Mouse (Mus musculus): Measurements from ENCODE around the gene Ddc. TPM values are rescaled to one million over a fixed set of nuclear protein-coding genes. Genes with fewer than 3 reads are reported as not detected.

The Ddc gene
- polyA plus RNA-seq, 1 experiment = 0.48 TPM

DNA sequence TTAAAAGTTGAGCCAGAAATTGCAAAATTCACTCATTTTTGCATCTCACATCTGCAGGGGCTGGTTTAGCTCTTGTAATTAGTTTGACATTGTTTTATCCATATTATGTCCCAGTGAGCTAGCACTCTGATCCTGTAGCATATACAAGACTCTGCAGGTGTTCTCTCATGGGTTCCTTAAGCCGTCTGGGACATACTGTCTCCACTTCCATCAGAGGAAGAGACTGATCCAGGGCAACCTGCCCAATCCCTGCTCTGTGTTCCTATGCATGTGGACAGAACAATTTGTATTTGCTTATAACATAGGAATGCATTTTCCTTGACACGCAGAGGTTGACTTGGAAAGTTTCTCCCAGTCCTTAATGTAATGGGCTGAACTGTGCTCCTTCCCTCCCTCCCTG is 32.8 kb downstream of the Ddc start:
- TF ChIP-seq MAX (IDR thresholded peaks at IDR 0.05) (no peak), USF1 (IDR thresholded peaks at IDR 0.05; ENCODE audit: low read depth) (no peak), MYOG (IDR thresholded peaks at IDR 0.05; ENCODE audit: control insufficient read depth, extremely low read depth, insufficient read length) (no peak), CTCF (IDR thresholded peaks at IDR 0.05; ENCODE audit: control insufficient read depth, insufficient read depth, insufficient read length) (no peak), MYOD1 (IDR thresholded peaks at IDR 0.05; ENCODE audit: control insufficient read depth, insufficient read length, low read depth) (no peak), CEBPB (IDR thresholded peaks at IDR 0.05; ENCODE audit: low read depth) (no peak), FOSL1 (IDR thresholded peaks at IDR 0.05; ENCODE audit: insufficient read depth, low read length, poor library complexity, severe bottlenecking) (no peak)
- Histone ChIP-seq H3K79me3 (ENCODE audit: low read depth) (no peaks in the 10 kb centered on the region), H3ac (ENCODE audit: control insufficient read depth, insufficient read length, low read depth) (no peak overlapping the region), H3K4me3 (ENCODE audit: insufficient read depth, poor library complexity, severe bottlenecking) (no peak overlapping the region), H3K79me2 (ENCODE audit: control insufficient read depth, insufficient read depth) (no peaks in the 10 kb centered on the region), H3K36me3 (ENCODE audit: control insufficient read depth, insufficient read depth) (no peaks in the 10 kb centered on the region), H3K27me3 (ENCODE audit: control insufficient read depth, insufficient read depth, insufficient read length) (no peaks in the 10 kb centered on the region)

DNA sequence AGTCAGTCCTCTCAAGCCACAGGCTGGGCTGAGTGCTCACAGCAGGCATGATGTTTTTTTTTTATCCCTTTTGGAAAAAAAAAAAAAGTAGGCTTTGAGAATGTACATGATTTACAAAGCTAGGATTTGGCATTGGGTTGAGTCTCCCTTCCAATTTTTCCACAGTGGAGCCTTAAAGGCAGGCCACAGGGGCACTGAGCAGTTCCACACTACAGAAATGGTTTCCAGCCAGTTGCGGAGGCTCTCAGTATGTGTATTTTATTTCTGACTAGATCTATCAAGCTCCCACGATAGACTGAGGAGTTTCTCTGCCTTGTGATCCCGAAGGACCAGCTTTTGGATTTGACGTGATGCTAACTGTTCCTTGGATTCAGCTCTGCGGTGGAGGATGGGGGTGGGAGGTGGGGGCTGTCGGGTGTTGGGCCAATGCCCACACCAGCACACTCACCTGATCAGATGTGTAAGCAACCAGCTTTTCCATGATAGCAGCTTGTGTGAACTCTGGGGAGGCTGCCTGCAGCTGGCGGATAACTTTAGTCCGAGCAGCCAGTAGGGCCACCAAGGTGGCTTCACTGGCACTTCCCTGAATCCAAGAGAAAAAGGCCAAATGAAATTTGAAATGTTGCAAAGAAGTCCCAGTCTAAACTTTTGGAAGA is 33.4 kb downstream of the Ddc start:
- TF ChIP-seq CTCF (IDR thresholded peaks at IDR 0.05; ENCODE audit: control insufficient read depth, insufficient read depth, insufficient read length) (no peak), MAX (IDR thresholded peaks at IDR 0.05) (no peak), MYOD1 (IDR thresholded peaks at IDR 0.05; ENCODE audit: control insufficient read depth, insufficient read length, low read depth) (no peak), MYOG (IDR thresholded peaks at IDR 0.05; ENCODE audit: control insufficient read depth, extremely low read depth, insufficient read length) (no peak), FOSL1 (IDR thresholded peaks at IDR 0.05; ENCODE audit: insufficient read depth, low read length, poor library complexity, severe bottlenecking) (no peak), CEBPB (IDR thresholded peaks at IDR 0.05; ENCODE audit: low read depth) (no peak), USF1 (IDR thresholded peaks at IDR 0.05; ENCODE audit: low read depth) (no peak)
- Histone ChIP-seq H3ac (ENCODE audit: control insufficient read depth, insufficient read length, low read depth) (no peak overlapping the region), H3K4me3 (ENCODE audit: insufficient read depth, poor library complexity, severe bottlenecking) (no peak overlapping the region), H3K36me3 (ENCODE audit: control insufficient read depth, insufficient read depth) (no peaks in the 10 kb centered on the region), H3K79me3 (ENCODE audit: low read depth) (no peaks in the 10 kb centered on the region), H3K27me3 (ENCODE audit: control insufficient read depth, insufficient read depth, insufficient read length) (no peaks in the 10 kb centered on the region), H3K79me2 (ENCODE audit: control insufficient read depth, insufficient read depth) (no peaks in the 10 kb centered on the region)

DNA sequence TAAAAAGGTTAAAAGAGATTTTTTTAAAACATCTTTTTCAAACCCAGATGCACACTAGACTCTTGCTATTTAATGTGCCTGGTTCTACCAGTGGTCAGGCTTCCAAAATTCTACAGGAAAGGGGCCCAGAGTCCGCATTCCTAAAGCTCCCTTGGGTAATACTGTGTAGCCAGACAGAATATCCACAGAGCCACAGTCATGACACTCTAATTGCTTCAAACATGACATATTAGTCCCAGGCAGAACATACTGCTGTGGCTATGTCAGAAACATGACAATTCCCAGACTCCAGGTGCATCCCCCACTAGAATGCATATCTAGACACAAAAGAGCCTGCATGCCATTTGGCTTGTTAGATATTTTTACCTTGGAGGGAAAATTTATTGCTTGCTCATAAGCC is 35.4 kb downstream of the Ddc start:
- Histone ChIP-seq H3K79me2 (ENCODE audit: control insufficient read depth, insufficient read depth) (no peaks in the 10 kb centered on the region), H3ac (ENCODE audit: control insufficient read depth, insufficient read length, low read depth) (no peak overlapping the region), H3K36me3 (ENCODE audit: control insufficient read depth, insufficient read depth) (no peaks in the 10 kb centered on the region), H3K4me3 (ENCODE audit: insufficient read depth, poor library complexity, severe bottlenecking) (no peak overlapping the region), H3K27me3 (ENCODE audit: control insufficient read depth, insufficient read depth, insufficient read length) (no peaks in the 10 kb centered on the region), H3K79me3 (ENCODE audit: low read depth) (no peaks in the 10 kb centered on the region)
- TF ChIP-seq FOSL1 (IDR thresholded peaks at IDR 0.05; ENCODE audit: insufficient read depth, low read length, poor library complexity, severe bottlenecking) = no peak
- no peak for TF ChIP-seq USF1 (IDR thresholded peaks at IDR 0.05; ENCODE audit: low read depth)
- no peak for TF ChIP-seq MYOG (IDR thresholded peaks at IDR 0.05; ENCODE audit: control insufficient read depth, extremely low read depth, insufficient read length)
- TF ChIP-seq CEBPB (IDR thresholded peaks at IDR 0.05; ENCODE audit: low read depth) = no peak
- TF ChIP-seq MAX (IDR thresholded peaks at IDR 0.05) = no peak
- TF ChIP-seq CTCF (IDR thresholded peaks at IDR 0.05; ENCODE audit: control insufficient read depth, insufficient read depth, insufficient read length) = no peak
- no peak for TF ChIP-seq MYOD1 (IDR thresholded peaks at IDR 0.05; ENCODE audit: control insufficient read depth, insufficient read length, low read depth)

GRCm38 (mm10) chr11:11856959-11857358 is 41.0 kb downstream of the Ddc start:
- no peaks in the 10 kb centered on the region for H3K79me3 ChIP-seq (ENCODE audit: low read depth)
- no peak overlapping the region for H3K4me3 ChIP-seq (ENCODE audit: insufficient read depth, poor library complexity, severe bottlenecking)
- no peak overlapping the region for H3ac ChIP-seq (ENCODE audit: control insufficient read depth, insufficient read length, low read depth)
- TF ChIP-seq MYOG (IDR thresholded peaks at IDR 0.05; ENCODE audit: control insufficient read depth, extremely low read depth, insufficient read length) (no peak), MAX (IDR thresholded peaks at IDR 0.05) (no peak), FOSL1 (IDR thresholded peaks at IDR 0.05; ENCODE audit: insufficient read depth, low read length, poor library complexity, severe bottlenecking) (no peak)
- H3K79me2 ChIP-seq (ENCODE audit: control insufficient read depth, insufficient read depth) = no peaks in the 10 kb centered on the region
- no peaks in the 10 kb centered on the region for H3K36me3 ChIP-seq (ENCODE audit: control insufficient read depth, insufficient read depth)
- no peaks in the 10 kb centered on the region for H3K27me3 ChIP-seq (ENCODE audit: control insufficient read depth, insufficient read depth, insufficient read length)

DNA sequence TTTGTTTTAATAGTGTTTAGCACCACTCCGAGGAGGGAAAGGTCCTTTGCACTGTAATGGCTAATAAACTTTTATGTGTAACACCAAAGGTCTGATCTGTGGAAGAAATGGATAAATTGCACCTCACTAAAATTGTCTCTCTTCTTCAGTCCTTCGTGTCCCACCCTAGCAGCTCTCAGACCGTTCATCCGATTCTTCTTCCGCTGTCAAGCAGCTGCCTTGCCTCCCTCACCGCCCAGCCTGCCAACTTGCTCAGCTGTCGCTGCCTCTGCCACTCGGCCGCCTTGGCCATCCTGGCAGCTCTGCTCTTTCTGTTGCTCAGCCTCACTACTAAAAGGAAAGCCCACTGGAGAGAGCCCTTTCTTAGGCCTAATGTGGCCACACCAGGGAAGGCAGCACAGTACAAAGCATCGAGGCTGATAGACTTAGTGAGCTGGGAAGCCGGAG is 42.2 kb downstream of the Ddc start:
- Histone ChIP-seq H3K36me3 (ENCODE audit: control insufficient read depth, insufficient read depth) (no peaks in the 10 kb centered on the region), H3K79me3 (ENCODE audit: low read depth) (no peaks in the 10 kb centered on the region), H3K27me3 (ENCODE audit: control insufficient read depth, insufficient read depth, insufficient read length) (no peaks in the 10 kb centered on the region), H3K4me3 (ENCODE audit: insufficient read depth, poor library complexity, severe bottlenecking) (no peak overlapping the region), H3ac (ENCODE audit: control insufficient read depth, insufficient read length, low read depth) (no peak overlapping the region), H3K79me2 (ENCODE audit: control insufficient read depth, insufficient read depth) (no peaks in the 10 kb centered on the region)
- TF ChIP-seq MYOD1 (IDR thresholded peaks at IDR 0.05; ENCODE audit: control insufficient read depth, insufficient read length, low read depth) = no peak
- no peak for TF ChIP-seq CTCF (IDR thresholded peaks at IDR 0.05; ENCODE audit: control insufficient read depth, insufficient read depth, insufficient read length)
- TF ChIP-seq CEBPB (IDR thresholded peaks at IDR 0.05; ENCODE audit: low read depth) = no peak
- no peak for TF ChIP-seq MAX (IDR thresholded peaks at IDR 0.05)
- TF ChIP-seq FOSL1 (IDR thresholded peaks at IDR 0.05; ENCODE audit: insufficient read depth, low read length, poor library complexity, severe bottlenecking) = no peak
- no peak for TF ChIP-seq USF1 (IDR thresholded peaks at IDR 0.05; ENCODE audit: low read depth)
- TF ChIP-seq MYOG (IDR thresholded peaks at IDR 0.05; ENCODE audit: control insufficient read depth, extremely low read depth, insufficient read length) = no peak
